Mouse (Mus musculus) ES-Bruce4 (cell line): Measurements from ENCODE around the gene Amot. TPM values are rescaled to one million over a fixed set of nuclear protein-coding genes. Genes with fewer than 3 reads are reported as not detected.

Experiments
- H3K27ac ChIP-seq: 2 replicates; pipeline ENCODE4 v1.5.1; 2012; ENCODE audit warnings: low read length, inconsistent platforms; ENCODE audit not compliant: insufficient read depth
- H3K27me3 ChIP-seq: 2 replicates; pipeline ENCODE4 v1.6.1; 2012; ENCODE audit warnings: mild to moderate bottlenecking, low read length, inconsistent platforms; ENCODE audit not compliant: control insufficient read depth, poor library complexity, insufficient read depth, severe bottlenecking
- H3K36me3 ChIP-seq: 2 replicates; pipeline ENCODE4 v1.6.1; 2012; ENCODE audit warnings: inconsistent platforms, mild to moderate bottlenecking, low read length, moderate library complexity; ENCODE audit not compliant: control insufficient read depth, poor library complexity, insufficient read depth, severe bottlenecking
- H3K4me1 ChIP-seq: one replicate; pipeline ENCODE4 v1.8.1; 2011; ENCODE audit warnings: low read length; ENCODE audit not compliant: control insufficient read depth, insufficient read depth
- H3K4me3 ChIP-seq: 2 replicates; pipeline ENCODE4 v1.5.1; 2011; ENCODE audit warnings: low read depth, mild to moderate bottlenecking, low read length
- H3K9ac ChIP-seq: 2 replicates; pipeline ENCODE4 v1.6.1; 2012; ENCODE audit warnings: low read depth, mild to moderate bottlenecking, inconsistent platforms; ENCODE audit not compliant: poor library complexity, severe bottlenecking
- H3K9me3 ChIP-seq: replicated peaks from 2 replicates; pipeline ENCODE4 v1.6.1; 2012; ENCODE audit warnings: mild to moderate bottlenecking, low read length, inconsistent platforms; ENCODE audit not compliant: control insufficient read depth, poor library complexity, insufficient read depth, severe bottlenecking
- CTCF ChIP-seq: IDR thresholded peaks from one replicate; pipeline ENCODE4 v1.8.1; 2011; ENCODE audit warnings: low read depth, low read length
- EP300 ChIP-seq: IDR thresholded peaks from 2 replicates; pipeline ENCODE4 v1.6.1; 2011; ENCODE audit warnings: low read depth, low read length; ENCODE audit not compliant: insufficient read depth
- POLR2A ChIP-seq: IDR thresholded peaks from one replicate; pipeline ENCODE4 v1.8.1; 2011; ENCODE audit warnings: low read length; ENCODE audit not compliant: insufficient read depth
- polyA plus RNA-seq: library from polyadenylated mRNA; stranded (reverse); fragments of >200 nt; gene quantifications from 2 replicates; pipeline ENCODE4 v1.2.4, GENCODE M21; 2011; ENCODE audit warnings: low read depth; ENCODE audit not compliant: missing spikeins, insufficient read depth, insufficient read length

The Amot gene
- polyA plus RNA-seq, 1 experiment = 53.4 TPM

GRCm38 (mm10) chrX:145516322-145517066 lies 11.5 kb upstream of the Amot start:
- no peaks in the 10 kb centered on the region for H3K9me3 ChIP-seq
- no peak for TF ChIP-seq EP300
- no peak for TF ChIP-seq POLR2A
- TF ChIP-seq CTCF = no peak
- H3K36me3 ChIP-seq = no peaks in the 10 kb centered on the region
- H3K9ac ChIP-seq = no peak overlapping the region
- no peak overlapping the region for H3K27ac ChIP-seq
- peaks cover 1% of the 10 kb centered on the region for H3K4me1 ChIP-seq
- H3K27me3 ChIP-seq = no peaks in the 10 kb centered on the region
- H3K4me3 ChIP-seq = no peak overlapping the region

- Histone ChIP-seq H3K4me3 (no peak overlapping the region), H3K9ac (no peak overlapping the region), H3K36me3 (no peaks in the 10 kb centered on the region), H3K9me3 (no peaks in the 10 kb centered on the region), H3K27ac (no peak overlapping the region), H3K27me3 (no peaks in the 10 kb centered on the region), H3K4me1 (peaks cover 1% of the 10 kb centered on the region)
- TF ChIP-seq EP300 = no peak
- no peak for TF ChIP-seq POLR2A
- no peak for TF ChIP-seq CTCF
These were observed 10.6 kb upstream of the Amot start for GRCm38 (mm10) chrX:145515498-145516158.

DNA sequence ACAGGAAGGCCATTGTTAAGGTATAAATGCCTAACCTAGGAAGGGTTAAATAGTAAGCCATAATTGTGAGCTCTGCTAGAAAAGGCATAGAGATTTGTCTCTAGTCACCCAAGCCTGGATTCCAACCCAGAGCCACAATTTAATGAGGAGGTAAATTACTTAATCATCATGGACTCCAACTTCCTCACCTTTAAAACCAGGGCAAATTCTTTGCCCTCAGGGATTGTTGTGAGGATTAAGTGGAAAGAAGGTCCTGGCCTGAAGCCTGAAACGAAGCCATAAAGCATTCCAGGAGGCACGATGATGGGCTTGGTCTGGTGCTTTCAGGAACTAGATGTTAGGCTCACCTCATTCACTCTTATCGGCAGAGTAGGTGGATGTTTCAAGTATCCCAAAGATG lies 5.7 kb upstream of the Amot start:
- H3K4me1 ChIP-seq = peaks cover 1% of the 10 kb centered on the region
- H3K9ac ChIP-seq = no peak overlapping the region
- H3K4me3 ChIP-seq = no peak overlapping the region
- H3K36me3 ChIP-seq = no peaks in the 10 kb centered on the region
- no peaks in the 10 kb centered on the region for H3K27me3 ChIP-seq
- no peak overlapping the region for H3K27ac ChIP-seq
- TF ChIP-seq POLR2A (no peak), CTCF (no peak), EP300 (no peak)
- no peaks in the 10 kb centered on the region for H3K9me3 ChIP-seq

- no peaks in the 10 kb centered on the region for H3K4me1 ChIP-seq
- peak overlapping the region; percentile 75 for H3K4me3 ChIP-seq
- no peak for TF ChIP-seq POLR2A
- TF ChIP-seq EP300 = no peak
- no peak for TF ChIP-seq CTCF
- no peak overlapping the region; the same call in 1 of the 2 replicates for H3K9ac ChIP-seq
- H3K27me3 ChIP-seq = no peaks in the 10 kb centered on the region
- no peaks in the 10 kb centered on the region for H3K9me3 ChIP-seq
- no peaks in the 10 kb centered on the region for H3K36me3 ChIP-seq
- H3K27ac ChIP-seq = no peak overlapping the region
These were observed 648 bp upstream of the Amot start for GRCm38 (mm10) chrX:145505457-145506201.

GRCm38 (mm10) chrX:145501666-145502355 lies 3.2 kb downstream of the Amot start:
- Histone ChIP-seq H3K4me3 (no peak overlapping the region), H3K27me3 (no peaks in the 10 kb centered on the region)

More at GRCm38 (mm10) chrX:145501666-145502355, 3.2 kb downstream of the Amot start:
- no peak overlapping the region for H3K9ac ChIP-seq
- H3K27ac ChIP-seq = no peak overlapping the region
- H3K9me3 ChIP-seq = no peaks in the 10 kb centered on the region
- TF ChIP-seq CTCF = no peak
- no peak for TF ChIP-seq POLR2A
- no peak for TF ChIP-seq EP300
- H3K4me1 ChIP-seq = no peaks in the 10 kb centered on the region
- no peaks in the 10 kb centered on the region for H3K36me3 ChIP-seq
